Mouse (Mus musculus) adipocyte (in vitro differentiated cells): ENCODE measurements around the gene Rnf135.
"Not testable (repeated sequence)": the region's sequence is repeated elsewhere in the genome, so short reads cannot be mapped to it uniquely, and the experiment has no call there.

Experiments
- DNase-seq: peaks from one replicate; pipeline ENCODE4 v3.0.0-alpha.2; 2016; ENCODE audit warnings: low spot score

Gene Rnf135

DNA sequence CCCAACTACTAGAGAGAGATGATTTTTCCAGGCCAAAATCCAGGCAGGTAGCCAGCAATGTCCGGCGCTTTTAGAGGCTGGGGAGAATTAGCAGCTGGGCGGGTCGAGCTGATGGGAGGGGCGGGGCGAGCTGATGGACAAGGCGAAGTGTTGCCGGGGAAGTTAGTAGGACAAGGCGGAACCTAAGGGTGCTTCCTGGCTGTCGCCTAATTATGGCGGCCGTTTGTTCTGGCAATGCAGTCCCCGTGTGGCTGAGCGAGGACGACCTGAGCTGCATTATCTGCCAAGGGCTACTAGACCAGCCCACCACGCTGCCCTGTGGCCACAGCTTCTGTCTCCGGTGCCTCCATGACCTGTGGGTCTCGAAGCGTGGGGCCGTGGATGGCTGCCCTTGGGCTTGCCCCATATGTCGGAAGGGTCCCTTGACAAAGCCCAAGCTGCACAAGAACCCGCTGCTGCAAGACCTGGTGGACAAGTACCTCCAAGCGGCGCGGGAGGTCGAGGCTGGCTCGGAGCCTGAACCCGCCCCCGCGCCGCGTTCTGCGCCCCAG, at the start of gene Rnf135:
TSS of gene Rnf135 (plus strand) at position 147 of the 551 bp plus-strand sequence.
- peak; percentile 97 for DNase-seq

DNA sequence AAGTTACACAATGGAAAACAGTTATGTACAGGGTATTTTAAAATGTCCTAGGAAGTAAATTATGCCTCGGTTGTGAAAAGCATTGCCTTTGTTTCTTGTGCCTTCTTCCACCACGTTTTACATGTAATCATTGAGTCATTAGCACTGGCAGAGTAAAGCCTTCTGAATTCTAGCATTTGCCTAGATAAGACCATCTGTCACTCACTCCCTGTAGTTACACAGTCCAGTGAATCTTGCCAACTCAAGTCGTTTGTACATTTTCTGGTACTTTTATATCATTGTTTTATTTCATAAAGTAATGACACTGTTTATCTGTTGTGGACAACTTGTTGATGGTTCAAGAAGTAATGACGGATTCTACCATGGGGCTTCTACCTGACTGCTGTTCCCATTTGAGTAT, 48.9 kb upstream of the Rnf135 start:
- DNase-seq, result no peak

DNA sequence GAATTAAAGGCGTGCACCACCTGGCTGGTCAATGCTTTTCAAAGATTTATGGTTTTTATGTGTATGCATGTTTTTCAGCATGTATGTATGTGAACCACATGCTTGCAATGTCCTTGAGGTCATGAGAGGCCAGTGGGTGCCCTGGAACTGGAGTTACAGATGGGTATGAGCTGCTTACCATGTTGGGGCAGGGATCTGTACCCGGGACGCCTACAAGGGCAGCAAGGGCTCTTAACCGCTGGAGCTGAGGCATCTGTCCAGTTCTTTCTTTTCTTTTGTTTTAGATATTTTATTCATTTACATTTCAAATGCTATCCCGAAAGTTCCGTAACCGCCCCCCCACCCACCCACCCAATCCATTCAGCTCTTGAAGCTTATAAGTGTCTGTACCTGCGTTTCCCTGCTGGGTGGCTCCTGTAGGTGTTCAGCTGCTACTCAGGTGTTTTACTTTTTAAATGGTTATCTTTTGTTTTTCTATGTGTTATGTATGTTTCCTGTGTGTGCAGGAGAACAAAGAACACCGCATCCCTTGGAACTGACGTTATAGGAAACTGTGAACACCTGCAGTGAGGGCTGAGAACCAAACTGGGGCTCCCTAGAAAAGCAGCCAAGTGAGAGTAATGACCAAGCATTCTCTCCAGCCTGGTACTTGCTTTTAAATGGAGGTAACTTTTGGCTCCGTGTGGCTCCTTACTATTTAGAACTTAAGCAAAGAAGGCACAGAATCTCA, 47.5 kb upstream of the Rnf135 start:
- DNase-seq, result no peak

DNA sequence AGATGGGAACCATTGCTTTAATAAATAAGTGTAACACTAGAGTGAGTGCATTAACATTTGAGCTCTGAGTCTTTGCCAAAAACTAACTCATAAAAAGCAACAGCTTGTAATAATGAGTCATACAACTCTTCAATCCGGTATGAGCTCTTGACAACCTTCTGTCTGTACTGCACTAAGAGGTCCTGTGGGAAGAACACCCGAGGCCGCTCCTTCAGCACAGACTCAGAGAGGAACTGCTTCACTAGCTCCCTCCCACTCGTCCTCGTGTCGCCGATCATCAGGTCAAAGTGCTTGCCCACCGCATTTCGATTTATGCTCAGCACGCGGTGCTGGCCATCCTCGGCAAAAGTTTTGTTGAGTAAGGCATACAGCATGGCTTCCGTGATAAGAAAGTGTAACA, 46.9 kb upstream of the Rnf135 start:
- DNase-seq, result no peak

DNA sequence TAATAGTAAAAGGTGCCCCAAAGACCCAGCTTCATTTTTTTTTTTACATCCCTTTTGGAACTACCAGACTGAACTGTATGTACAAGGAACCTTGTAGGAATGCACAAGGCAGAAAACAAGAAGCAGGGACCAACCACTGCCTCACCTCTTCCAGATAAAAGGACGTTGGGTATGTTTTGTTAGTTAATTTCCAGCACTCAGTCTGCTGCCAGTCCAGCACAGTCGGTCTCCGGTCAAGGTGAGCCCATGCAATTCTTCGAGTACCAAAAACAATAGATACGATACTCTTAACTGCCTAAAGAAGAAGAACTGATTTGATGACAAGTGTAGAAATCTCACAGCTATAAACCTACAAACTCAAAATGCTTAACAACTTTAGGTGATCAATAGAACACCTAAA, 45.9 kb upstream of the Rnf135 start:
- DNase-seq, result no peak

DNA sequence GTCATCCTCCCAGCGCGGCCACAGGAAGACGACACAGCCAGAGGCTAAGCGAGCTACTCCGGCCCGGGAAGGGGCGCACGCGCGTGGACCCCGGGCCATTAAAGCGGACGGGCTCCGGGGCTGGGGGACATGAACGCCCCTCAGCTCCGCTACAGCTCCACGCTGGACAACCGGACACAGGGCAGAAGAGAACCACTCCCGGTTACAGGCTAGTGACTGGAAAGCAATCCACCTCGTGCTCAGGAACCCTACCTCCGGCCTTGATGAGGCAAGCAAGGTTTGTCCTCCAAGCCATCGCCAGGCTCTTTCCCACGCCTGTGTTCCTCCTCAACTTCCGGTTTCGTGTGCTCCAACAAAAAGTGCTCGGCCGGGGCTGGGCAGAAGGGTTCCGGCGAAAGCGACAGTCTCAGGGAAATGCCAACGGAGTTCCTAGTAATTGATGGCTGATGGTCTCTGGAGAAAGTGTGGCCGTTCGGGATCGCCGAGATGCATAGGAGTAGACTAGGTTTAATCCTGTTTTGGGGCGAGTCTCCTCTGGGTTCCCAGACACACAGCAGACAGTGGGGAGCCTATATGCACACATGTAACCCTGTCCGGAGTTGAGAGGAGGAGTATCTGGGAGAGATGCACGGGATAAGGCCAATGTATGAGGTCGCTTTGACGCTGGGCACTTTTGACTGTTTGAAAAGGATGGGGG, 41.7 kb upstream of the Rnf135 start, which contains the start of gene Tefm:
TSS of gene Tefm (minus strand) at position 351 of the 697 bp plus-strand sequence.
- peak; percentile 92 for DNase-seq

DNA sequence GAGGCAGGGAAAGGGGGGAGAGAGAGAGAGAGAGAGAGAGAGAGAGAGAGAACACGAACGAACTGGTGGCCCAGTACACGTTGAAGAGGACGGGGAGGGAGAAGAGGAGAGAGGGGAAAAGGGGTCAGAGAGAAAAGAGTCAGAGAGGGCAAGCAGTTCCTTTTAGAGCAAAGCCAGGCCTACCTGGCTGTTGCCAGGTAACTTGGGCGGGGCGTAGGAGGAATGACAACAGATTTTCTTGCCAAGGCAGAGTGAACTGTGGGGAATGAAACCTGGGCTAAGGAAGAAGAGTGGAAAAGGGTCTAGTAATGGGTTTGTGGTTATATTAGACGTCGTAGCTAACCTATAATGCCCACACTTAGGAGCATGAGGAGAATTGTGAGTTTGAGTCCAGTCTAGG, 40.8 kb upstream of the Rnf135 start:
- DNase-seq, result no peak

DNA sequence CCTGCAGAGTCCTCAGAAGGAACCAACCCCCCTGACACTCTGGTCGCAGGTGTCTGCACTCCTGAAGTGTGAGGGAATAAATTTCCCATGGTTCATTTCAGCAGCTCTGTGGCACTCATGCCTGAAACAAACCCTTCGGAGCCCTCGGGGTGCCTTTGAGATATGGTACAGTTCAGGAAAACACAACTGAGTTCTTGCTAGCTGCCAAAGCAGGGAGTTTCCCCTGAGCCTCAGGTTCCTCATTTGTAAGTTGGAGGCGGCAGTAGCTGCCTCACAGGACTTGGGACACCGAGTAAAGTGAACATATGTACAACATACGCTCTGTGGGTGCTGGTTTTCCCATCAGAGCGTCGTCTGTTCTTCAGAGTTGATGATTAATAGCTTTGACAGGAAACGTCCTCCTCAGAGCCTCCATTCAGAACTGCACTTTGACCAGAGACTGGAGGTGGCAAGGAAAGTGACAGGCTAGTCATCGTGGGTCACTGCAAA, 37.8 kb upstream of the Rnf135 start:
- no peak for DNase-seq

DNA sequence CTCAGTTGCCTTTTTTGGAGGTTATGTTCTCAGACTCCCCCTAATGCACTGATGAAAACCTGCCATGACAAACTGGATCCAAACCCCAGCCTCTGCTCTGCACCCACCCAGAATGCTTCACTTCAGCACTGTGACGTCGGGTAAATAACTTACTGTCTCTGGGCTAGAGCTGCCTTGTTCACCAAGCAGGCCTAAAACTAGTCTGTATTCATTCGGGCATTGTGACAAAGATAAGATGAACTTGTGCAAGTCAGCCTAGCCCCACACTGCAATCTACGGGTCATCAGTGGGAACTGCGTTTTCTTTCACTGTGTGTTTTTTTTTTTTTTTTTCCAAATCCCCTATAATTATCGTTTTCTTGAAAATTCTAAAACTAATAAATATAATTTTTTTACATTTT, 35.9 kb upstream of the Rnf135 start:
- DNase-seq, result peak; percentile 39

DNA sequence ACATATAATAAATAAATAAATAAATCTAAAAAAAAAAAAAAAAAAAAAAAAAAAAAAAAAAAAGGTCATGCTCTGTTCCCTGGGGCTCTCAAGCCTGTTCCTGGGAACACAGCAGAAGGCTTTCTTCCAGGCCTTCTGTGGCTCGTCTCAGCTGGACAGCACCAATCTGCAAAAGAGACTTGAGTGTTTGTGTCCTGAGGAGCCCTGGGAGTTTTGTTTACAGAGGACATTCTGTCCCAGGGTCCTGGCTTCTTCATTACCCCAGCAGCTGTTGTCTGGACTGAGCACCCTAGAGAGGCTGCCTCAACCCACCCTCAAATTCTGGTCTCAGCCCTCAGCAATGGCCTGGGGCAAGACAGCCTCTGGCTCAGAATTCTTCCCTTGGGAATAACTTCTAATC, 35.3 kb upstream of the Rnf135 start:
- DNase-seq, result peak; percentile 76

DNA sequence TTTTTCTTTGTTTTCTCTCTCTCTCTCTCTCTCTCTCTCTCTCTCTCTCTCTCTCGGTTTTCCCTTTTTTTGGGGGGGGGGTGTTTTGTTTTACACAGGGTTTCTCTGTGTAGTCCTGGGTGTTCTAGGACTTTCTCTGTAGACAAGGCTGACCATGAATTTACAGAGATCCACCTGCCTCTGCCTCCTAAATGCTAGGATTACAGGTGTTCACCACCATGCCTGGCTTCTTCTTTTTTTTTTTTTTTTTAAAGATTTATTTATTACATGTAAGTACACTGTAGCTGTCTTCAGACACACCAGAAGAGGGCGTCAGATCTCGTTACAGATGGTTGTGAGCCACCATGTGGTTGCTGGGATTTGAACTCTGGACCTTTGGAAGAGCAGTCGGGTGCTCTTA, 34.7 kb upstream of the Rnf135 start:
- not testable (repeated sequence) for DNase-seq

DNA sequence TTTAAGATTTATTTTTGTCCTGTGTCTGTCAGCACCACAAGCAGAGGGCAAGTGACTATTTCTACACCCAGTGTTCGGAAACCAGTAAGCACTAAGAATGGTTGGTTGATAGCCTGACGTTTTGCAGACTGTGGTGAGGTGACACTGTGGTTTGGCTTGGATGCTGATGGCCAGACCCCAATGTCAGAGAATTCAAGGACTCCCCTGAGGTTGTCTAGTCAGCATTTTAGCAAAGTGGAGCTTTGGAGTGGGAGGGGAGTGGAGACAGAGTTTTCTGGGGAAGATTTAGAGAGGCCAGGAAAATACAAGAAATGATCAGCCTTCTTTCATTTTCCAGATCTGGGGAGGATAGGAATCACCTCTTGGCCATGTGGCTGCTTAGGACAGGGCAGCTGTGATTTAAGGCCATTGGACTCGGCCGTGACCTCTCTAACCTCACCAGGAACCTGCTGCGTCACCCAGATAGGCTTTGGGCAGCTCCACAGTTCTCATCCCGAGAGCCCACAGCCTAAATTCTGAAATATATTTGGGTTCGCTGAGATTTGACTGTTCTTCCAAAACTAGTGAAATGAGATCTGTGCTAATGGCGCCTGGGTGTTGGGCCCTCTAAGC, 34.1 kb upstream of the Rnf135 start:
- DNase-seq, result no peak

DNA sequence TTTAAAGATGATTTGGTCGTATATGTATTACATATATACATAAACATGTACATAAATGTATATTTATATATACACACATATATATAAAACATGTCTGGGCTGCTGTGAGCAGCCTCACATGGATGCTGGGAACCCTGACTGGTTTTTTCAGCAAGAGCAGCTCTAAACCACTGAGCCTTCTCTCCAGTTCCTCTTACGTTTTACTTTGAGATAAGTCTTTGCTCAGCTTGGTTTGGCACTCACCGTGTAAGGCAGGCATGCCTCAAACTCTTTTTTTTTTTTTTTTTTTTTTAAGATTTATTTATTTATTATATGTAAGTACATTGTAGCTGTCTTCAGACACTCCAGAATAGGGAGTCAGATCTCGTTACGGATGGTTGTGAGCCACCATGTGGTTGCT, 33.1 kb upstream of the Rnf135 start:
- no peak for DNase-seq

DNA sequence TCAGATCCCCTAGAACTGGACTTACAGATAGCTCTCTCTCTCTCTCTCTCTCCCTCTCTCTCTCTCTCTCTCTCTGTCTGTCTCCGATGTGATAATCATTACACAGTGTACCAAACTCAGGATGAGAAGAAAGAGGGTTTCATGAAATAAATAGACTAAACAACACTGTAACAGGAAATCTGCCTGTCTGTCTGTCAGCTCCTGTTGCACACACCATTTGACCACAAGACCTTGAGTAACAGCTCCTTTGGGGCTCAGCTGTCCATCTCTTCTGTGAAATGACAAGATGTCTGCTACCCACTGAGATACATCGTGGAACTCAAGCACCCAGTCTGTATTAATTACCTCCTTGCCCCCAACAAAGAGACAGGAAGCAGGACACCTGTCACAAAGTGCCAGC, 32.1 kb upstream of the Rnf135 start:
- no peak for DNase-seq

DNA sequence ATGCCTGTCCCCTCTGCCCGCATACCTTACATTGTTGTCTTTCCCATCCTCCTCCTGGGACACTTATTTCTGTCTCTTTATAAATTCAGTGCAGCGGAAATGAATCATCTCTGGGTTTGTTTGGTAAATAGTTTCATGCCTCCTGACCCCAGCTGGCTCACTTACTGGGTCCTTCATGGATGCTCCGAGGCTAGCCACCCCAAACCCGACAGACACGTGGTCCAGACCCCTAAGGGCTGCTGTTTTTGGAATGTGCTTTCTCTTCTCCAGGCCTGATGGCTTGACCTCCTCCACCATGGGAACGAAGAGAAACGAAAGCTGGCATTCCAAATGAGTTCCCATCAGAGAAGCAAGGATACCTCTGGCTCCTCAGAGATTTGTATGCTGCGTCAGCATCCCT, 31.3 kb upstream of the Rnf135 start:
- DNase-seq, result no peak

DNA sequence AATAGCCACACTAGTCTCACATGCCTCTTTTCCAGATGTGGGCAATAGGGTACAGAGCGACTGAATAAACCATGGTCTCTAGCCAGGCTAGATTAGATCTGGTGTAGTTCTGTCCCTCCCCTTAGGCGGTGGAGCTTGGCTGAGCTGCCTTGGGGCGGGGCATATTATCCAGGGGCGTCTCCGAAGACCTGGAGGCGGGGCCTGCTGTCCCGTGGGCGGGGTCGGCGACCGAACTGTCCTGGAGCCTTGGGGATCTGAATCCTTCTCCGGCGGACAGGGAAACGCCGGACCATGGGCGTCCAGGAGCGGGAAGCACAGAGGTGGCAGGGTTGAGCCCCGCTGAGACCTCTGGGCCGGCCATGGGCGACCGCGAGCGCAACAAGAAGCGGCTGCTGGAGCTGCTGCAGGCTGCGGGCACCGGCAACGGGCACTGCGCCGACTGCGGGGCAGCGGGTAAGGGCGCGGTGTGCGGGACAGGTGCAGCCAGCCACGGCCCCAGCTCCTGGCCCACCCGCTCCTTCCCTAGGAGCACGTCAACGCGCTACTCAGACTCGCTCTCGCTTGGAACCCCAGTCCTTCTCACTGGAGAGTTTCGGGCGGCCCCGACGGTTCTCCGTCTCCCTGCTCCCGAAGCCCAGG, 29.7 kb upstream of the Rnf135 start, which contains the start of gene Adap2:
TSS of gene Adap2 (plus strand) at position 249 of the 639 bp plus-strand sequence.
- no peak for DNase-seq

DNA sequence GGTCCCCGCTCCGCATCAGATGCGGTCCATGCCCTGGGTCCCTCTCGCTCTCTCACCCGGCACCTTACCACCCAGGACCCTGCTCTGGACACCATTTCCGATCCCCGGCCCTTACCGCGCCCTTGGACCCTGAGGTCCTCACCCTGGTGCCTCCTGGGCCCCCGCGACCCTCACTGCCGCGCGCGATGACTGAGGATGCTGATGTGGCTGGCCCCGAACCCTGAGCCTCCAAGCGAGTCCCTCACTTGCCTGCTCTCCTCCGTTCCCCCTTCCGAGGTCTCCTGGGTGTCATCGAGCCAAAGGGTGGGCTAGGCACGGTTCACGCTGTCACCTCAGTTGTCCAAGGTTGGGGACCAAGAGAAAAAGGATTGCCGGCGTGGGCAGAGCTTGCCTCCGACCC, 29.1 kb upstream of the Rnf135 start:
- no peak for DNase-seq

DNA sequence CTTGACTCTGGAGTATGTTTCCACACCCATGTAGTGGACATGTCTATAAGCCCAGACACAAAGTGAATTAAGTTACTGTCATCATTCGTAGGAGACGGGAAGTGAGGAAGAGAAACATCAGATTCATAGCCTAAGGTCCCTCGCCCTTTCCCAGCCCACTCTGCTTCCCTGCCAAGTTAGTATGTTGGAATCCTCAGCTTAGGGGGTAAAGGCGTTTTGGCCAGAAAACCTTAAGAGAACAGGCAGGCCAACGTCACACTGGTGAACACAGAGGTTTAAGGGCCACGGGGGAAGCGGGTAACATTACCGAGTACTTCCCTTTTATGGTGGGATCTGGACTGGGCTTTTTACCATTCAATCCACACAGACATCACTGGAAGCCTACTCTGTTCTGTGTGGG, 28.1 kb upstream of the Rnf135 start:
- DNase-seq, result no peak

DNA sequence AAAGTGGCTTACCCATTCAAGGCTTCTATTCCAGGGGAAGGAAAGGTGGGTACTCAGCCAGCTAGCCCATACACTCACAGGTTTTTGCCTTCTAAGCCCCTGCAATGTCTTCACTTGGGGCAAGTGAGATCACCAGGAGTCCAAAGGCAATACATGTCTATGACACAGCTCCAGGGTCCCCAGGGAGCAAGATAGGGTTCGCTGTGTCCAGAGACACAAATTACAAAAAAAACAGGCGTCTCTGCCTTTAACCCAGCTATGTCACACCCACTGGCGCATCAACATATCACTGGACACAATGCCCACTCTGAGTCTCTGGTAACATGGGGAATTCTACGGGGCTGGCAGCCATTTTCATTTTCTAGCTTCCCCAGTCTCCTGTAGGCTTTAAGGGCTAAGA, 27.7 kb upstream of the Rnf135 start:
- DNase-seq, result no peak

DNA sequence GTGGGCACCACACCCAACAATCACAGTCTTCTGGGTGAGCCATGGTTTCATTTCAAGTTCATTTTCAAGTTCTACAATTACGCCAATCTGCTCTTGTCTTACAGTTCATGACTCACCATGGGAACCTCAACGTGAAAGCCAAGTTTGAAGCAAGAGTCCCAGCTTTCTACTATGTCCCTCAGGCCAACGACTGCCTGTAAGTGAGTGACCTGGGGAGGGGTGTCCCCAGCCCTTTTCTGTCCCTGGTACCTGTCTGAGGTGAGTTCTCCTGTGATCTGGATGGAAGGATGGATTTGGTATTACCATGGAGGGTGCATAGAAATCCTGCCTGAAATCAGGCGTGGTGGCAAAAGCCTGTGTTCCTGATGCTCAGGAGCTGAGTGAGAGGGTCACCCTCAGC, 26.8 kb upstream of the Rnf135 start:
- DNase-seq, result no peak

DNA sequence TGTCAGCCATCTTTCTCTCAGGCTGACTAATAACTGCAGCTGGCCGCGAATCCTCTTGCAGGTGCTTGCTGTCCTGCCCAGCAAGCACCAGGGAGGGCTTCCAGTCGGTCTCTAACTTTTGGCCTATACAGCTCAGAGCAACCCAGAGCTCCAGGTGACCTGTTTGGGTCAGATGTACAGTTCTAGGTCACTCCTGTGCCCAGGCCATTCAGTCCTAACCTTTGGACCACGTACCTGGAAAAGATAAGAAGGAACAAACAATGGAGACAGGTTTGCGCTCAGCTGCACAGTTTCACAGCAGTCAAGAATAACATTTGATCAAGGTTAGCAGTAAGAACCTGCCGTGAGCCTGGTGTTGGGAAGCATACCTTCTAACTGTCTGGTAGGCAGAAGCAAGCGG, 24.6 kb upstream of the Rnf135 start:
- no peak for DNase-seq

DNA sequence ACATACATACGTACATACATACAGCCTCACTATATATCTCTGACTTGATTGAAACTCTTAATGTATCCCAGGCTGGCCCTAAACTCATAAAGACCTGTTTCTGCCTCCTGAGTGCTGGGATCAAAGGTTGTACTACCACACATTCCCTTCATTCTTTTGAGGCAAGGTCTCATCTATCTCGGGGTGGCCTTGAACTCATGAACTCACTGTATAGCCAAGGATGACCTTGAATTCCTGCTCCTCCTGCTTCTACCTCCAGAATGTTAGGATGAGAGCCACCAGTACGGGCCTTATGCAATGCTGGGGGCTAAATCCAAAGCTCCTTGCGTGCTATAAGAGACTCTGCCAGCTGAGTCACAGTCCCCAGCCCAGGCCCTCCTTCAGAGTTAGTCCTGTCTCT, 22.6 kb upstream of the Rnf135 start:
- no peak for DNase-seq
